Mouse (Mus musculus): ENCODE measurements around the gene Ms4a10.
A peak's percentile ranks its signal among the peaks of the same experiment; 100 is the strongest.

Gene Ms4a10

DNA sequence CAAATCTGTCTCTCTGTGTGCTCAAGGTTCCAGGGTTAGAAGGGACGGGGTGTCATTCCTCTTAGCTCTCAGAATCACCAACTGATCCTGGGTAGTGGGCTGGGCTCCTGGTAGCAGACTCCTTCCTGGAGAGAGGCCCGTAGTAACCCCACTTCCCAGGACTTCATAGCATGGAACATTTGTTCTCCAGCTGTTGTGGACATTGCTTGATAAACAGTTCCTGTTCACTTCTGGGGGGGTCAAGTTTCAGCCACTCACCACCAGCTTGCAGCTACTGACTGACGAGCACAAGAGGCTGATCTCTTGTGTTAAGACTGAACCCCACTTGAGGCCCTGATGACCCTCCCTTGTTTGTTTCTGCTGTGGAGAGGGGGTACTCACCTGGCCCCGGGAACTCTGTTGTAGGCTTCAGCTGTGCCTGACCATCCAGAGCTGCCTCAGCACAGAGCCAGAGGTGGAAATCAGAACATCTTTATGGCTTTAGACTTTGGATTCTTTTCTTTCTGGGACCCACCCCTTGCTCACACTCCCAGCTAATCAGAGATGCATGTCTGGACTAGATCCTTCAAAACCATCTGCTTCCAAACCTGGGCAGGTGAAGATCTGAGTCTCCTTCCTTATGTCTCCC, at the start of gene Ms4a10:
Gene Ms4a10 (minus strand): TSS at position 433 of the 628 bp plus-strand sequence.
- DNase-seq (ENCODE audit: low spot score in 2 of 2), result no peak

DNA sequence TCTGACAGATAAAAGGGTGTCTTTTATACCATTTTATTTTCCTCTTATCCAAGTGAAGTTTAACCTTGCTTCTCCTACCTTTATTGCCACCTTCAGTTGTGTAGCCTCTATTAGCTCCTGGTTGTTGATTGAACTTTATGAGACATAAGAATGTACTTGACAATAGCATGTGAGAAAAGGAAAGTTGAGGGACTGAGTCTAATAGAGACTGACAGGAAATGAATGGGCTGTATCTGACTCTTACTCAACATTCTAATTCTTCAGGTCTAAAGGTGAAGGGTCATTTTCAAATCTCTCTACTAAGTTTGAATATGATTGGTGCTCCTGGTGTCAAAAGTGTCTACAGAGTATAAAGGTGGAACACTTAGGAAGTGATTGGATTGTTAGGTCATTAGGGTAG, 47.9 kb upstream of the Ms4a10 start:
- no peak for DNase-seq (ENCODE audit: low spot score in 2 of 2)

DNA sequence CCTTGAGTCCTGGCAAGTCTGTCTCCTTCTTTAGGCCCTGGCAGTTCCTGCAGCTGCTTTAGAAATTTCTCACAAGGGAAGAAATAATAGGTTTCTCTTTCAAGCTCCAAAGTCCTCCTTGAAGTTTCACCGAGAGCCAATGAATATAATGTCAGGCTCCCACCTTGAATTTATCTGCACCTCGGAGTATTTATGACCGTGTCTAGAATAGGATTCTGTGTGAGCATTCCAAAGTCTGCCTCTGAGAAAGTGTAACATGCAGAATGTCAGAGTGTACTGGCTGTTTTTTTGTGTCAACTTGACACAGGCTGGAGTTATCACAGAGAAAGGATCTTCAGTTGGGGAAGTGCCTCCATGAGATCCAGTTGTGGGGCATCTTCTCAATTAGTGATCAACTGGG, 43.4 kb upstream of the Ms4a10 start, which contains the start of gene Ms4a18:
Gene Ms4a18 (minus strand): TSS at position 141 of the 400 bp plus-strand sequence.
- DNase-seq (ENCODE audit: low spot score in 2 of 2), result no peak

DNA sequence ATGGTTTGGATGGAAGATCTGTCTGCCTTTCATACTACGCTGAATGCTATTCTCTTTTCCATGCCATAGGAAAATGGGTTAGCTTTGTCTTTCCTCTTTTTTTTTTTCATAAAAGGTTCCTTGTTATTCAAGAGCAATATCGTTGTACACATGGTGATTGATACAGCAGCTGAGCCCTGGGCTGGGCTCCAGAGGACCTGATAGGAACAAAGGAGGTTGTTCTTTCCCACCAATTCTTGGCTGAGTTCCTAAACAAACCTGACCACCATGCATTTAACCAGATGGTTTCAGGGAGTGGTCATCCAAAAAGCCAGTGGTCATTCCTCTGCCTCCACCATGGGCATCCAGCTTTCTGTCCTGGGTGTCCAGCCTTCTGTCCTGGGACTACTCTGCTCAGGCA, 42.8 kb upstream of the Ms4a10 start:
- DNase-seq (ENCODE audit: low spot score in 2 of 2), result no peak

DNA sequence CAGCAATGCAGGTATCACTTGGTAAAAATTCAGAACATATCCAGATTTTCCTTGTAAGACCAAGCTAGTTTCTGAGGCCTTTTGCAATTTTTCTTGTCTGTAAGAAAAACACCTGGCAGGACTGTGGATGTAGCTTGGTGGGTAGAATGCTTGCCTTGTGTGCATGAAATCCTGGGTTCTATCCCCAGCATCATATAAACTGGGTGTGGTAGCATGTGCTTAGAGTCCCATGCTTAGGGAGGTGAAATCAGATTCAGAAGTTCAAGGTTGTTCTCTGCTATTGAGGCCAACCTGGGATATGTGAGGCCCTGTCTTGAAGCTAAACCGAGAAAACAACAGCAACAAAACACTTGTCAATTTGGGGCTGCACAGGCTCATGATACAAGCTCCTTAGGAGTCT, 41.5 kb upstream of the Ms4a10 start:
- no peak for DNase-seq (ENCODE audit: low spot score in 2 of 2)

DNA sequence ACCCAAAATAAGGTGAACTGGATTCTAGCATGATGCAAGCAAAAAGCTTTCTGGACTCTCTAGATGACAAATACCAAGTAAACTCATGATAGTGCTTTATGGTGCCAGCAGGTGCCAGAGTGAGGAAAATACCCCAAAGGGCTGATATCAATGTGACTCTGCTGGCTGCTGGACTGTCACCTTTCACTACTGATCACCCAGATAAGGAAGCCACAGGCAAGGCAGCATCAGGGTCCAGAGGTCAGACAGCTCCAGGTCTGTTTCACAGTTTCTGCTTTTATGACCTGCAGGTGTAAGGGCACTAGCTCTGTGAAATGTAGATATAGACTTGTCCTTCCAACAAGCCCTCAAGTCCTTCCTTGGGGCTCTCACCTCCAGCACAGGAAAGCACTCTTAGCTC, 41.0 kb upstream of the Ms4a10 start:
- DNase-seq (ENCODE audit: low spot score in 2 of 2), result no peak

DNA sequence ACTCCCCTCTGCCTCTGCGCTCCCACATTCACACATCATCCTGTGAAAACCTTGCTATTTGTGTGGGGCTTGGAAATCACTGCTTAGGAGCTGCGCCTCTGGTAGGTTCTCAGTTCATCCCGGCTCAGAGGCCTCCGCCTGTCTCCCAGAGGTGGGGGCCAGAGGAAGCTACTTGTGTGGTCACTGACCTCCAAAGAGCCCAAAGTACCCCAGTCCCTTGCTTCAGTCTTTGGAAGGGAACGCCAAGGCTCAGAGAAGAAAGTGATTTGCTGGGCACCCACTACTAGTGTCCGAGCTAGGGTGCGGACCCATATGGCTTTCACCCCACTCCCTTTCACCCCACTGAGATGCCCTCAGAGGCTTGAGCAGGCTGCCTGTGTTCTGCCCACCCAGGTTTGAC, 18.7 kb upstream of the Ms4a10 start, which contains the start of gene Ms4a15:
Gene Ms4a15 (minus strand): TSS at position 101 of the 400 bp plus-strand sequence.
- DNase-seq (ENCODE audit: low spot score in 2 of 2), result no peak

DNA sequence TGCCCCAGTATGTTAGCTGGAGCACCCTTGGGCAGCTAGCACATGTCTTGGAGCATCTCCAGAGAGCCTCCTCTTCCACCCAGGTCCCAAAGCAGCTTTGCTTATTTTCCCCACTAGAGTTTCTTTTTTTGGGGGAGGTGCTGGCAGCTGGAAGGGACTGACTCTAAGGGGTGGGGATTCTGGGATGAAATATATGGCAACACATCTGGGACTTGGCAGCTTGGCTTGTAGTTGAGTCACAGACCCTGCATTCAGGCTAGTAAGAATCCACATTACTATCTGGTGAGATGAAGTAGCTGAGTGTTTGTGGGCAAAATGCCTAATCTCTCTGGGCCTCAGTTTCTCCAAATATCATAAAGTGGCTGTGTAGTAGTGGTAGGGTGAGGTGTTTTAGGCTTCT, 17.4 kb upstream of the Ms4a10 start:
- DNase-seq (ENCODE audit: low spot score in 2 of 2), result no peak

DNA sequence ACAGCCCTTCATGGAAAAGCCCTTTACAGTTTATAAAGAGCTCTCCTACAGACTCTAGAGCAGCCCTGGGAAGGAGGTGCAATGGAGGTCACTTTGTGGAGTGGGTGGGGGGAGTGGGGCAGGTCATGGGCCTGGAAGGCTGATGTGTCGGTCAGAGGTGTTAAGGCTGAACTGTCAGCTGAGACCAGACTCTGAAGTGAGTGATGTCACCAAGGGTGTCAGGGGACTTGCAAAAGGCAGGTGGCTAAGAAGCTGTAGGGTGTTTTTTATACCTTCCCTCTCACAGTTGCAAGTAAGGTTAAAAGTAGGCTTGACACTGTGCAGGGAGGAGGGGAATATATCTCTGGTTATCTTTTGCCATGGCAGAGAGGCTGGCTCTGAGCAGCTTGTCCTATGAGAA, 16.3 kb upstream of the Ms4a10 start:
- DNase-seq (ENCODE audit: low spot score in 2 of 2), result no peak

DNA sequence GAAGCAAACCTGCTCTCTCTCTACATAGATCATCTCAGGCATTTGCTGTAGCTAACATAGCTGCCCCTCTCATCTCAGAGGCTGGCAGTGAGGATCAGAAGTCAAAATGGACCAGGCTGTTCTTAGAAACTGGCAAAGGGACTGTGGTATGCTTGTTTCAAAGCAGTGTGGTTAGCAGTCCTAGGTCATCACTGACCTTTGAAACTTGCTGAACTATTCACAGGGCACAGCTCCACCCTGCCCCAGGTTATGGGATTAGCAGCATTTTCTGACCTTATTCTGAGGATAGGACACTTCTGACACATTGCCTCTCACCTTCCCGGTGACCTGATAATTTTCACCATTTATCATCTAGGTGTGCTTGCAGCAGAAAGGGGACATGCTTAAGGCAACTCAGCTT, 14.1 kb upstream of the Ms4a10 start:
- DNase-seq (ENCODE audit: low spot score in 2 of 2), result no peak

DNA sequence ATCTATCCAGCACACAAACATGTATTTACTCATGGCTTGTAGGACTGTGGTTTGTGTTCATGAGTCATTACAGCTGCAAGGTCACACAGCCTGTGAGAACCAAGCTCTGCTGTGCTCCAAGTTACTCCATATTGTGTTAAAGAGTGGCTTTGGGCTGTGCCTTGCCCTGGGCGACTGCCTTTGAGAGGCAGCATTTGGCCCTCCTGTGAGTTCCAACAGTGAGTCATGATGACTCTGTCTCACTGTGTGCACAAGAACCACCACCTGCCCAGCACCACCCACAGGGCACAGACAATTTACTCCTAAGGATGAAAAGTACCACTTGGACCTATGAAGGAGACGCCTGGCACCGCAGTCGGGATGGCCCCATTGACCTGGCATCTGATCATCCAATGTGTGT, 11.4 kb upstream of the Ms4a10 start:
- DNase-seq (ENCODE audit: low spot score in 2 of 2), result no peak

DNA sequence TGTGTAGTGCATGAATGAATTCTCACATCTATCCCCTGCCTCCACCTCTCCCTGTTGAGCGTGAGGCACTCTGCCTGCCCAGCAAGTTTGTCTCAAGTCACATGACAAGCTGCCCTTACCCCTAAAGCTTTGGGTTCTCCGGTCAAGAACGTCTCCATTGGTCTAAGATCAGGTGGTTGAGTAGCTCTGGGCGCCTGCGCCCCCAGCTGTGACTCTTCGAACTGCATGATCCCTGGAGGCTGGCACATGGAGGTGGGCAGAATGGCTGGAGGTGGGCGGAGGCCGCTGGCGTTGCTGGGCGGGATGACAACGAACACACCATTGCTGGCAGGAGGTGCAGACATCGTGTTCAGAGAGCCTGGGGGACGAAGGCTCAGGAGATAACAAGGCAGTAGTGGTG, 10.1 kb upstream of the Ms4a10 start:
- DNase-seq (ENCODE audit: low spot score in 2 of 2), result no peak

DNA sequence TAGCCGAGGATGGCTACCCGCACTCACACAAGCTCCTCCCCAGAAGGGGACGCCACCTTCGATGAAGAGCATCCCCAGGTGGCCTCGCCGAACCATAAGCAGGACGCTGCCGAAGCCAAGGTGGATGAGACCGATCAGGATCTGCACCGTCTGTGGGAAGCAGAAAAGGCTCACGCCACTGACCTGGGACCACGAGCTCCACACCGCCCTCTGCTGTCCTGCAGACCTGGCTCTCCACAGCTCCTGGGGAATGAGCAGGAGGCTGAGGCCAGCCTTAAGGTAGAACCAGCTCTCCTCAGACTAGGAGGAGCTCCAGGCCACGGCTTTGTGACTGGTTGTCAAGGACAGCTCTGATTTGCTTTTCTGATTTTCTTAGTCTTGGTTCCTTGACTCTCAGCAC, 8.7 kb upstream of the Ms4a10 start:
- DNase-seq (ENCODE audit: low spot score in 2 of 2), result peak in 1 of 2 experiments; percentile 22

DNA sequence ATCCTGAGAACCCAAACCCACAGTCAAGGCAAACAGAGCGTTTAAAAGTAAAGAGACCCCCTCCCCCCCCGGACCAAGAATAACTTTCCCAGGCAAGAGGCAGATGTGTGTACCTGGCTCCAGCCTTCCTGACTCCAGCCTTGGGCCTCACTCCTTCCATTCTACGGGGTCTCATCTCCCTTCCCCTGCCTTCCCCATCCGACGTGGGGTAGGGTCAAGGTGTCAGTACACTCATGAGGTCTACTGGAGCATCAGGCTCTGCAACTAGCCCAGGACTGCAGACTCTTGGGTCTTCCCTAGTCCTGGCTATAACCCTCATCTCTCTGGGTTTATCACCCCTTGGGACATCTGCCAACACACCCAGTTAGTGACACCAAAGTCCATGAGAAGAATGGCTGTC, 5.7 kb upstream of the Ms4a10 start:
- peak in 1 of 2 experiments; percentile 8 for DNase-seq (ENCODE audit: low spot score in 2 of 2)

DNA sequence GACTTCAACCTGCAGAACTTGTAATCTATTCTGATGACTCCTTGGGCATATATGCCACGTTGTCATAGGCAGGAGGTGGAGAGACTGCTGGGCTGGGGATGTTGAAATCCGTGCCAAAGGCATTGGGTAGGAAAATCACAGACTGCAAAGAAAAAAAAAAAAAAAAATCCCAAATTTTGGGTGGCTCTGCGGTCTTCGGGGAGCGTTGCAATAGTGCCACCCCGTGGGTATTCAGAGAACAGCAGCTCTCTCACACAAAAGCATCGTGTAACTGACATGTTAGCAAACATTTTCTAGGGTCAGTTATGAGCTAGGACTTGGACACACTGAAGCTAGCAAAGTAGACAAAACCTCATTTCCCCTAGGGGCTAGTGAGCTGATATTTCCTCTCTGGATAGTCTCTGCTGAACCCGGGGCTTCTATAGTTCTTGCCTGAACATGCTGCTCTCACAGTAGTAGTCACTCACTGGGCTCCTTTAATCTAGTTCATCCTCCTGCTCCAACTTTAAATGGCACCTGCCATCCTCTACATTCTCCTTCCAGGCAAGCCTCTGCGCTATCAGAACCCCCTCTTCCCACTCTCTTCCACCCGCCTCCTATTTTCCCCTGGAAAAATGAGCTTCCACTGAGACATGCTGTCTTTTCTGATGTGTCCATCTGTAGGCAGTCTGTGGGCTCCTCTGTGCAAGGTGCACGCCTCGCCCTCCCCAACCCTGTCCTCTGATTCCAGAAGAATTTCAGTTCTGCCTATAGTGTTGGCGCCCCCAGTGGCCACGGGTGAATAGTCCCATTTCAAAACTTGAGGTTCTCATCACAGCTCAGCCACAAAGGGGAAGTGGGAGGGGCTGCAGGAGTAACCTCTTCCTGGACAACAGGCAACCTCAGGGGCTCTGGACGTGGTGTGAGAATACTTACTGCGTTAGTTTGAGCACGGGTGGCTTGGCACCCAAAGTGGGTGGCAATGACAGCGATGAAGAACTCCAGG, 5.0 kb upstream of the Ms4a10 start:
- peak; percentile 90 to 94 for DNase-seq (ENCODE audit: low spot score in 2 of 2)

DNA sequence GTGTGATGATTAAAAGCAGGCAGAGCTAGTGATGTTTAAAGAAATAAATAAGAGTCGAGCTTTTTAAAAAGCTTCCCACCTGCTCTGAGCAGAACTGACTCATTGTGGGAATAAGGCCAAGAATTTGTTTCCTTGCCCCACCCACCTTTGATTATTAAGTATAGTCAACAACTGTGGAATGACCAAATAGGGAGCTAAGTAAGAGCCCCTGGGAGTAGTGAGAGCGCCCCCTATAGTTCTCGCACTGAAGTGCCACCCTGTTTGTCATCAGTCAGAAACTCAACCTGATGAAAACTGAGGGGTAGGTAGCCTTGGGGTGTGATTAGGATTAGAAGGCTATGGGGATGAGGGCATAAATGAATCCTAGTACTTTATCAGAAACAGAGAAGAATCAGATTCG, 1.8 kb upstream of the Ms4a10 start:
- DNase-seq (ENCODE audit: low spot score in 2 of 2), result no peak

DNA sequence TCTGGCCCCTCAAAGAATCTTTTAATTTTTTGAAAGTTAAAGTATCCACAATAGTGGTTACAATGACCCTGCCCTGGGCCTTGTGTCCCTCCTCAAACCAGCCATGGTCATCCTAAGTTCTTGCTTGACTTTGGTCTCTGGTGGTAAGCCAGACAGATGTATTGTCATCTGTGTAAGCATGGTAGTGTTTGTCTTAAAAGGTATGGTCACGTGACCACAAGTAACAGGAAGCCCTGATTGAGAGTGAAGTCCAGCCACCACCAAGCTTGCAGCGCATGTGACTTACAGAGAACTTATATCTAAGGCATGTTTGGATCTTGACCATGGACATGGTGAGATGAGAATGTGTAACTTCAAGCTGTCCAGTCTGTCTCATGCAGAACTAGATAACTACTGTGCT, 717 bp upstream of the Ms4a10 start:
- DNase-seq (ENCODE audit: low spot score in 2 of 2), result no peak

DNA sequence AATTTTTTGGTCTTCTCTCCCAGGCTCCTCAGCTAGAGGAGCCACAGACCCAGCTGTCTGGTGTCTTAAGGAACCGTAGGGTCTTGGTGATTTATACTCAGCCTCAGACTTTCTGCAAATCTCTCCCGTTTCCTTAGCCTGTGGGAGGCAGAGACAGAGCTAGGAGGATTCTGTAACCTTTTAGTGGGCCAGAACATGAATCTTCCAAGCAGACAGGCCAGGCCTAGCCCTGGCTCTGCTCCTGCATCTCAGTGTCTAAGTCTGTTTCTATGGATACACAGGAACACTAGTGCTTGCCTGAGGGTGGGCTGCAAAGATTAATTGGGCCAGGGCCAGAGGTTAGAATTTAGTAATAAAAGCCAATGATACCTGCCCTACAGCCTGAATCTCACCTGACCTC, 1.3 kb downstream of the Ms4a10 start:
- DNase-seq (ENCODE audit: low spot score in 2 of 2), result no peak

DNA sequence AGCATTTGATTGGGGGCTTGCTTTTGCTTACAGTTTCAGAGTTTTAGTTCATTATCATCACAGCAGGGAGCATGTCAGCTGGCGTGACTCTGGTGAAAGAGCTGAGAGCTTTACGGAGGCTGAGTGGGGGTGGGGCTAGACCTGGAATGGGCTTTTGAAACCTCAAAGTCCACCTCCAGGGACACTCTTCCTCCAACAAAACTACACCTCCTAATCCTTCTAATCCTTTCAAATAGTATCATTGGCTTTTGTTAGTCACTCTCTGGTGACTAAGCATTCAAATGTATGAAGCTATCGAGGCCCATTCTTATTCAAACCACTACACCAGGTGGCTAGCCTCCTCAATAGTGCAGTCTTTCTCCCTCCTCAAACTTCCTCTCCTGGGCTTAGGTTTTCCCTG, 1.8 kb downstream of the Ms4a10 start:
- no peak for DNase-seq (ENCODE audit: low spot score in 2 of 2)

DNA sequence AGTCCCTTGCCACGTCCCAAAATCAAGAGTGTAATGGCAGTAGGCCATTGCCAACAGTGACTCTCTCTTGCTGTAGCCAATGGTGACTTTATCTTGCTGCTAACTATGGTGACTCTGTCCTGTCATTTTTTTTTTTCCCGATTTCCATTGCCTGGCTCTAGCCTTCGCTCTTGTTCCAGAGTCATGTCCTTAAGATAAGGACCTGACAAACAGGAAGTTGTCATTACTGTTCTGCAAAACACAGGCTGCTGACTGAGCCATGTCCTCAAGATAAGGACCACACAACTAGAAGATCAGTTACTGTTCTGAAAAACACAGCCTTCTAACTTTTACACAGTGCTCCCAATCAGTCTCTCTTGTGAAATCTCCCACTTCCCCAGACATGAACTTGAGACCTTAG, 4.0 kb downstream of the Ms4a10 start:
- no peak for DNase-seq (ENCODE audit: low spot score in 2 of 2)

DNA sequence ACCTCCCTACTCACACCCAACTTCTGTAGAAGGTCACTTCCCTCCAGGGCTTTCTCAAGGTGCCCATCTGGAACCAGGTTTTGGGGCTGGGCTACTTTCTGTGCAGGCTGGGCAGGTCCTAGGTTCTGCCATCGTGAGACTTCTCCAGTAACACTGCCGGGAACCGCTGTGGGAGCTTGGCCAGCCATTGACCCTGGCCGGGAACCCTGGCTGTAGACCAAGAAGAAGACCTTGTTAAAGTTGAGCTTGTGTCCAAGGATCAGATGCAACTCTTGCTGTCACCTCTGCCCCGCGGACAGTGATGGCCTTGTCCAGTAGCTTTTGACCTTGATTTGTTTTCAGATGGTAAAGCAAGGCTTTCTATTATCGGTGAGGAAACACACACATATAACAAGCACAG, 5.9 kb downstream of the Ms4a10 start:
- no peak for DNase-seq (ENCODE audit: low spot score in 2 of 2)

DNA sequence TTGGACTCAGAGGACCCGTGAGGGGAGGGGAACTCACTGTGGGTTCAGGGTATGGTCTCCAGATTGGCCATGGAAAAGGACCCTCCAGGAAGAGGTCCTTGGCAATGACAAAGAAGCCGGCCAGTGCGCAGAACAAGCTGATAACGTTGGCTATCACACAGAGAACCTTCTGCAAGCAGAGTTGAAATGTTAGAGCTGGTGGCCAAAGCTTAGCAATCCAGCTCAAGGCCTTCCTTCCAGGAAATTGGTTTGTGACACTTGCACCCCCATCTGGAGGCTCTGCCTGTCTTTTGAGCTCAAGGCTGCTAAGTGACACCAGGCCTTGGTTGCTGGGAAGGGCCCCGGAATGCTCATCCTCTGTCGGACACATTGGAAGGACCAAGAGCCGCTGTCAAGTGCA, 8.7 kb downstream of the Ms4a10 start:
- no peak for DNase-seq (ENCODE audit: low spot score in 2 of 2)

DNA sequence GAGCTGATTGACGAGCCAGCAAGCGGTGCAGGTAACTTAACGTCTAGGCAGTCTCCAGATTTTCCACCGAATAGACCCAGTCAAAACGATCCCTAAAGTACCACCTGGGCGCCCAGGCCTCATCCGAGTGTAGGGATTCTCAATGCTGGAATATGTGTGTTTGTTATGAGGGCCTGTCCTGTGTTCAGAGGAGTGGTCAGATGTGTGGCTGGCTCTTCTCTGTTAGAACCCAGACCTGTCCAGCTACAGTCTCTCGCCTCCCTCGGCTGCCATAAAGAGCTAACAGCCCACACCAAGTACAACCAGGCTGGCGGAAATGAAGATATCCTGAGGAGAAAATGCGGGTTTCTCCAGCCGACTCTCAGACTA, 14.5 kb downstream of the Ms4a10 start:
- no peak for DNase-seq (ENCODE audit: low spot score in 2 of 2)

All from spleen, postnatal 36 days (tissue).